Mouse (Mus musculus): Measurements from ENCODE around the gene Rnaseh2b.

- no peak for TF ChIP-seq CTCF (IDR thresholded peaks at IDR 0.05; ENCODE audit: borderline replicate concordance, extremely low read depth, insufficient read depth, insufficient read length)
- no peak for TF ChIP-seq POLR2A (IDR thresholded peaks at IDR 0.05; ENCODE audit: borderline replicate concordance, extremely low read depth, insufficient read depth, insufficient read length, poor library complexity, severe bottlenecking)
These were observed 123.8 kb downstream of the Rnaseh2b start for GRCm38 (mm10) chr14:62416007-62416741.
